Mouse (Mus musculus): ENCODE data around the gene Ano6. TPM values are rescaled to one million over a fixed set of nuclear protein-coding genes. Genes with fewer than 3 reads are reported as not detected.
A peak's percentile ranks its signal among the peaks of the same experiment; 100 is the strongest.

The Ano6 gene
- polyA plus RNA-seq, 1 experiment from 2014 or later, result 32.4 TPM

DNA sequence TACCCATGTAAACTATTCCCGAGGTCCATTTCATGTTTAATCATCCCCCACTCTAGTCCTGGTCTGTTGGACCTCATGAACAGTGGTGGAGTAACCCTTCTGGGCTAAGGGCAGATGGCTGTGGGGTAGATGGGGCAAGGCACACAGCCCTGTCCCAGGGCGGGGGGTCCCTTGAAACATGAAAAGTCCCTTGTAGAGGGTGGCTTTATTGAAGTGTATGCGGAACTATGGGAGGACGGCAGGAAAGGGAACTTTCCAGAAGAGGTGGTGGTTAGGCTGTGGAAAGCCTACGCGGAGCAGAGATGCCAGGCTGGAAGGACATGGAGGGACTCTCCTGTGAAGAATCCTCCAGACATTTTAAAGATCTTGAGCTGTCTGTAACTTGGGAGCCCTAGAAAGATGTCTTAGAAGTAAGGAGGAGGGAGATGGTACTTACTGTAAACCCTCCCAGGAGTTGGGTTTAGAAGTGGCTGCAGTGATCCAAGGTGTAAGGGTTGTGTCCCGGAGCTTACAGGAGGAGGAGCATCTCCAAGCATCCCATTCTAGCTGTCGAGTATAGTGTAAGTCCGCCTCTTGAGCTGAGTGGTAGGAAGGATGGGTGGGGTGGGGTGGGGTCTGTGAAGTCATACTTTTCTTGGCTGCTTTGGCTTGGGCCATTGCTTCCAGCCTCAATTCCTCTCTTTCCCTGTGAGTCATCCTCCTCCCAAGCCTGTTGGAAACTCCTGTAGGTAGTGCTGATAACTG lies 3.3 kb downstream of the Ano6 start:
- Histone ChIP-seq H3K9me3 (no peaks in the 10 kb centered on the region), H3K4me3 (no peak overlapping the region), H3K27ac (no peak overlapping the region), H3K27me3 (ENCODE audit: poor library complexity, severe bottlenecking) (peaks cover 11% of the 10 kb centered on the region), H3K4me1 (peaks cover 45% of the 10 kb centered on the region), H3K36me3 (replicated peaks) (peaks cover 31% of the 10 kb centered on the region)
- 92% methylated on average over 9 of the region's 9 CpGs for WGBS
- DNase-seq (ENCODE audit: extremely low spot score, low spot score), result no peak

DNA sequence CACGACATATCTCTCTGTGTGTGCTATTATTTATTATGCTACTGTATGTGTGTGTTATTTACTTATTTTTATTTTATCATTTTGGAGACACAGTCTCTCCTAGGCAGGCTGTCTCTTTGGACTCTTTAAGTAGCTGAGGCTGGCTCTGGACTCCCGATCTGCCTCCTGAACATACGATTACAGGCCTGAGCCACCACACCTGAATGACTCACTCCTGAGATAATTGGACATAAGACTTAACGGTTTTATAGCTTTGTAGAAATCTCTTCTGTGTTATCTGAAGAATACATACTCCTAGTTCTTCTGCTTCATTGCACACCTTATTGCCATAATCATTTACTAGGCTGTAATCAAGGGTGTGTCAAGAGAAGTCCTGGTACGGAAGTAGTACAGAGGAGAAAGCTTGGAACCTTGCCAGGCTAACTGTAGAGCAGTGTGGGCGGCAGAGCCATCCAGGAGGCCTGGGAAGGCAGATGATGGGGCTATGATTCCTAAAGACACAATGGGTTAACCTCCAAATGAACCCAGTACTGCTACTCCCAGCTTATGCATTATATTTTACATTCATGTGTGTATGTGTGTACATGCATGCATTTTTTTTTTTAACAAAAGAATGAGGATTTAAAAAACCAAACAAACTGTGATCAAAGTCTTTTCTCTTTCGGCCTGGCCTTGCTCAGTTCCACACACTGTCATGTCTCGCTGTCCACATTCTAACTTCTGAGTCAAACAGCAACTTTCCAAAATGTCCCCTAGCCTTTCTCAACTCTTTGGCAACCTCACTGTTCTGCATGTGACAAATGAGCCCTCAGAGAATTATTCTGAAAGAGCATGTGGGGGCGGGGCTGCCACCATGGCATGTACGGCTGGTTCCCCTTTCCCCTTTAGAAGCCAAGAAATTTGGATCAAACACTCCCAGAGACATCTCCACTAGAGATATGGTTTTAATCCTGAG lies 4.2 kb downstream of the Ano6 start:
- H3K36me3 ChIP-seq (replicated peaks), result peaks cover 40% of the 10 kb centered on the region
- peaks cover 38% of the 10 kb centered on the region for H3K4me1 ChIP-seq
- H3K27me3 ChIP-seq (ENCODE audit: poor library complexity, severe bottlenecking), result peaks cover 1% of the 10 kb centered on the region
- no peak overlapping the region for H3K4me3 ChIP-seq
- H3K27ac ChIP-seq, result no peak overlapping the region
- 92% methylated on average over 10 of the region's 10 CpGs for WGBS
- no peak for DNase-seq (ENCODE audit: extremely low spot score, low spot score)
- H3K9me3 ChIP-seq, result no peaks in the 10 kb centered on the region

DNA sequence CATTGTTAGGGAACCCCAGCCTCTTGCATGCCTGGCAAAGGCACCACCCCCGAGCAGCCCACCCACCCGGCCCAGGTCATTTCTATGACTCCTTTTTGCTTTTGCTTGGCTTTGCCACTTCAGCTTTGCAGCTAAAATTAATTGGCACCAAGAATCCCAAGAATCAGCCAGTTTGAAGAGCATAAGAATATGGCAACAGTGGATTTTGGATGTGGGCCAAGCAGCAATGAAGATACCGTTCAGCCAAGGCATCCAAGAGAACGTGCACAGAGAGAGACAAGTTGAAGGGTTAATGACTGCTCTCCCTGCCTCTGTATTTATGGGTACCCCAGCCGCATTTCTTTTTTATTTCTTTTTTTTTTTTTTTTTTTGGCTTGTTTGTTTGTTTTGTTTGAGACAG lies 5.4 kb downstream of the Ano6 start:
- peaks cover 49% of the 10 kb centered on the region for H3K36me3 ChIP-seq (replicated peaks)
- no peaks in the 10 kb centered on the region; the same call in 1 of the 2 replicates for H3K27me3 ChIP-seq (ENCODE audit: poor library complexity, severe bottlenecking)
- no peak overlapping the region for H3K27ac ChIP-seq
- peaks cover 28% of the 10 kb centered on the region for H3K4me1 ChIP-seq
- no peak for DNase-seq (ENCODE audit: extremely low spot score, low spot score)
- H3K4me3 ChIP-seq, result no peak overlapping the region
- H3K9me3 ChIP-seq, result no peaks in the 10 kb centered on the region
- WGBS, result 94% methylated on average over 5 of the region's 5 CpGs

DNA sequence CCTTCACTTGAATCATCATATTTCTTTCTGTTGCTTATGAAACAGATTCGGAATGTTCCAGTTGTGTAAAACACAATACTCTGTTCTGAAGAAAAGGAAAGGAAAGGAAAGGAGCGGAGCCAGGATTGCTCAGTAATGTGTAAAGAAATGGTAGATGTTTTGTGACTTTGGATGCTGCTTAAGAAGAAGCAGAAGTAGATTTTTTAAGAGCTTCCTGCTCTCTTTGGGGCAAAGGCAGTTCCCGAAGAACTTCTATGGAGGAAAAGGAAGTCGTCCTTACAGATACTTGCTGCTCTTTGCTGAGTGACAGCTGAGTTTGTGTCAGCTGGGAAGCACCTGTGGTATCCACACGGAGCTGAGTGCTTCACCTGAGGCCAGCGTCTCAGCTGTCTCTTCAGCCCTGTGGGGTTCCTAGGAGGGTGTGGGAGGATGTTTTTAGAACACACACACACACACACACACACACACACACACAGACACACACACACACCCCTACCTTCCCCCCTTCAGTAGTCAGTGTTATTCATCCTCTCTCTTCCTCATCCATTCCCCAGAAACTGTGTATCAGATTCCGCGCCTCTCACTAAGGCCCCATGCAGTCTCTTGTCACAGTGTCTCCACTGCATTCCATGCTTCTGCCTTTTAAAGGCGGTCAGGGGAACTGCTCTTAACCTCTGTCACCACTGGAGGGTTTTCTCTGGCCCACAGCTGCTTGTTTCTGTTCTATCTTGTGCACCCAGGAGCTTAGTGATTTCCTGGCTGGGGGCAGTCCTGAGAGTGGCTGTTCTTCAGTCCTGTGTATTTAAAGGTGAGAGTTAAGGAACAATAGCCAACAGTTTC lies 6.7 kb downstream of the Ano6 start:
- peaks cover 55% of the 10 kb centered on the region for H3K36me3 ChIP-seq (replicated peaks)
- no peak overlapping the region for H3K27ac ChIP-seq
- H3K9me3 ChIP-seq, result no peaks in the 10 kb centered on the region
- H3K27me3 ChIP-seq (ENCODE audit: poor library complexity, severe bottlenecking), result no peaks in the 10 kb centered on the region
- no peak overlapping the region for H3K4me3 ChIP-seq
- no peak for DNase-seq (ENCODE audit: extremely low spot score, low spot score)
- H3K4me1 ChIP-seq, result peaks cover 23% of the 10 kb centered on the region
- 76% methylated on average over 9 of the region's 9 CpGs for WGBS

DNA sequence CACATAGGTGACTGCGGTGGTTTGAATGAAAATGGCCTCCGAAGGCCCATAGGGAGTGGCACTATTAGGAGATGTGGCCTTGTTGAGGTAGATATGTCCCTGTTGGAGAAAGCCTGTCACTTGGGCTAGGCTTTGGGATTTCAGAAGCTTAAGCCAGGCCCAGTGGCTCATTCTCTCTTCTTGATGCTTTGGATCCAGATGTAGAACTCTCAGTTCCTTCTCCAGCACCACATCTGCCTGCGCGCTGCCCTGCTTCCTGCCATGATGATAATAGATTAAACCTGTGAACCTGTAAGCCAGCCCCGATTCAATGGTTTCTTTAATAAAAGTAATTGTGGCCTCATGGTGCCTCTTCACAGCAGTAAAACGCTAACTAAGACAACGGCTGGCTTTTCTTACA lies 7.6 kb downstream of the Ano6 start:
- WGBS, result 93% methylated on average over 7 of the region's 7 CpGs
- no peak overlapping the region for H3K27ac ChIP-seq
- peaks cover 51% of the 10 kb centered on the region for H3K36me3 ChIP-seq (replicated peaks)
- no peaks in the 10 kb centered on the region for H3K9me3 ChIP-seq
- no peaks in the 10 kb centered on the region for H3K27me3 ChIP-seq (ENCODE audit: poor library complexity, severe bottlenecking)
- peaks cover 21% of the 10 kb centered on the region for H3K4me1 ChIP-seq
- no peak overlapping the region for H3K4me3 ChIP-seq
- no peak for DNase-seq (ENCODE audit: extremely low spot score, low spot score)

DNA sequence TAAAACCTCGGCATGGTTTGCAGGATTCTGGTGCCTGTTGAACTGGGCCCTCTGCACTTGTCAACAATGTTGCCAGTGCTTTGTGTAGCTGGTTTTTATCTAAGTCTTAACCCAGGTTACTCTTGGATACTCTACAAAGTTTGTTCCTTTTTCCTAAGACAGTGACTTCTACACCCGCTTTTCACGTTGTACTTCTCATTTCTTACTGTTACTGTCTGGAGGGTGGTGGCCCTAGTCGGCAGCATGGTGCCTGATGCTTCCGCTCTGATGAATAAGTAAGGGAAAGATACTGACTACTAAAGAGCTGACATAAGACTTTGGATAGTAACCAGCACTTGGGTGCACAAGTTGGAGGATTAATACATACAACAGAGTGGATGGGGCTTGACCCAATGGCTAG lies 9.0 kb downstream of the Ano6 start:
- peaks cover 31% of the 10 kb centered on the region for H3K4me1 ChIP-seq
- no peak overlapping the region for H3K4me3 ChIP-seq
- no peaks in the 10 kb centered on the region for H3K9me3 ChIP-seq
- peaks cover 44% of the 10 kb centered on the region for H3K36me3 ChIP-seq (replicated peaks)
- no peak for DNase-seq (ENCODE audit: extremely low spot score, low spot score)
- no peaks in the 10 kb centered on the region for H3K27me3 ChIP-seq (ENCODE audit: poor library complexity, severe bottlenecking)
- WGBS, result 98% methylated on average over 5 of the region's 5 CpGs
- H3K27ac ChIP-seq, result no peak overlapping the region

DNA sequence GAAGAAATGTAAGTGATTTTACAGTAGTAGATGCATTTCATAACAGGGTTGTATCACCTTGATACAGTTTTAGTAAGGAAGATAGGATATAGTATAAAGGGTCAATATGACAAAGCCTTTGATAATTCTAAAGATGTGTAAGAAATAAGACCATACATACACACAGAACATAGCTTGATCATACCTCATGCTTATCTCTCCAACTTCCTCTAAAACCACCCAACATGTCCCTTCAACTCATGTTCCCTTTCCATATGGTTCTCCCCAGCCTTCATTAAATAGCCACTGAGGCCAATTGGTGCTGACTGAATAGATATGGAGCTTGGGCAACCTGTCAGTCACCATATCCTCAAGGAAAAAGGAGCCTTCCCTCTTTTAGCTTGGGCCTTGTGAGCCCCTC lies 9.4 kb downstream of the Ano6 start:
- H3K4me3 ChIP-seq, result no peak overlapping the region
- no peaks in the 10 kb centered on the region for H3K27me3 ChIP-seq (ENCODE audit: poor library complexity, severe bottlenecking)
- H3K9me3 ChIP-seq, result no peaks in the 10 kb centered on the region
- peaks cover 44% of the 10 kb centered on the region for H3K36me3 ChIP-seq (replicated peaks)
- no peak overlapping the region for H3K27ac ChIP-seq
- no peak for DNase-seq (ENCODE audit: extremely low spot score, low spot score)
- H3K4me1 ChIP-seq, result peaks cover 32% of the 10 kb centered on the region

DNA sequence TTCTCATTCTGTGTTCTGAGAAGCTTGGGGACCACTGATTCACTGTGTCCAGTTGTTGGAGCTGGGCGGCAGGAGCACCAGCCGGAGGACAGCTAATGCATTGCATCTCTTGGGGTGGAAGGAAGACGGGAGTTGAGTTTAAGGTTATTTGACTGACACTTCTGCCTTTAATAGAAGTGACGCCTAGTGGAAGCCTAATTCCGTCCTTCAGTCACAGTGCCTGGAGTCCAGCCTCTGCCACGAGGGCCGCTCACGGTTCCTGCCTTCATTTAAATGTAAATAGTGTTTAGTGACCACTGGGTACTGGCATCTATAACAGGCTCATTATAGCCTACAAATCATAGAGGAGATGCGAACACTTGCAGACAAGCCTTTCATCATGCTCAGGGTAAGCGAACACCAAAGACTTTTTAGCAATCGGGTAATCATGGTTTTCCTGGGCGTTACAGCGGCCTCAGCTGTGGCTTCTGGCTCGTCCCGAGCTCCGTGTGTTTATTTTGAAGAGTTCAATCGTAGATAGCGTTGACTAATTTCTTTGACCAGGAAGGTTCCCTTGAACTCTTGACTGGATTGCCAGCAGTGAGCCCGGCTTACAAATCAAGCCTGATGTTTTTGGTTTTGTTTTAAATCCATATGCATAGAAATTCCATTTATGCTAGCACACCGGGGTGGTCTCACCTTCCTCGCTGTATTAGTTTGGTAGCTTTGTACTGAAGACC lies 10.8 kb downstream of the Ano6 start:
- H3K36me3 ChIP-seq (replicated peaks), result peaks cover 40% of the 10 kb centered on the region
- 86% methylated on average over 21 of the region's 21 CpGs for WGBS
- no peak overlapping the region for H3K27ac ChIP-seq
- peaks cover 35% of the 10 kb centered on the region for H3K4me1 ChIP-seq
- no peak overlapping the region for H3K4me3 ChIP-seq
- no peaks in the 10 kb centered on the region for H3K9me3 ChIP-seq
- DNase-seq (ENCODE audit: extremely low spot score, low spot score), result no peak
- H3K27me3 ChIP-seq (ENCODE audit: poor library complexity, severe bottlenecking), result no peaks in the 10 kb centered on the region

DNA sequence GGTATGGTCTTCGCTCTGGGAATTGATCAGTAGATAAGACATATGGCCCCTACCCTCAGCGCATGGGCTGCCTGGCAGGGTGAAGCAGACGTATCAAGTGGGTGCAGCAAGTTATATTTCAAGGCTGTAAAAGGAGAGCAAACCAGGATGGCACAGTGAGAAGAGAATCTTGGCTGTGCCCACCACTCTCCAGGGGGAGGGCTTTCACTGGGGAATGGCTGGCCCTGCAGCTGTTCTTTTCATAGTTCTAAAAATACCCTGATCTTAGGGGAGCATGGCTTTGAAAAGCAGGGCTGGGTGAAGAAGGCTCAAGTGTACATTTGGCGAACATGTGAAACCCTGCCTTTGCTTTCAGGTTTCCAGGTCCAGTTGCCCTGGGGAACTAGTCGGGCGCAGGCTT lies 11.5 kb downstream of the Ano6 start:
- H3K27ac ChIP-seq, result no peak overlapping the region
- peaks cover 40% of the 10 kb centered on the region for H3K36me3 ChIP-seq (replicated peaks)
- H3K4me1 ChIP-seq, result peaks cover 35% of the 10 kb centered on the region
- no peaks in the 10 kb centered on the region for H3K27me3 ChIP-seq (ENCODE audit: poor library complexity, severe bottlenecking)
- no peaks in the 10 kb centered on the region for H3K9me3 ChIP-seq
- no peak for DNase-seq (ENCODE audit: extremely low spot score, low spot score)
- H3K4me3 ChIP-seq, result no peak overlapping the region
- WGBS, result 95% methylated on average over 6 of the region's 6 CpGs

DNA sequence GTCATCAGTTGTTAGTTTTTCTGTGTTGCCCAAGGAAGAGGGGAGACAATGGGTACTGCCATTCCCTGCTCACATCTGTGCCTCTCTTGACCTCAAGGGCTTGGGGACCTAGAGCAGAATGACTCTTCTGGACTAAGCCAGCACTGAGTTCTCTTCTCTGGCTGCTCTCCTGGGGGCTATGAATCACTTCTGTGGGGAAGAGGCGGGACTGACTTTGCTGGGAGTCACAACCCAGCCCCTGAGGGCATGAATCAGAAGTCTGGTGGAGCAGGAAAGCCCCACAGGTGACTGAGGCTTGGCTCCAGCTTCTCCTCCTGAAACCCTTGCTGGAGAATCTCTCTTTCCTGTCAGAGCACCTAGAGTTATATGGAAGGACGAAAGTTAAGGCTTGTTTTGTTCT lies 12.1 kb downstream of the Ano6 start:
- H3K4me3 ChIP-seq, result no peak overlapping the region
- no peaks in the 10 kb centered on the region for H3K27me3 ChIP-seq (ENCODE audit: poor library complexity, severe bottlenecking)
- peaks cover 33% of the 10 kb centered on the region for H3K4me1 ChIP-seq
- 79% methylated on average over 2 of the region's 2 CpGs for WGBS
- no peaks in the 10 kb centered on the region for H3K9me3 ChIP-seq
- no peak for DNase-seq (ENCODE audit: extremely low spot score, low spot score)
- peaks cover 35% of the 10 kb centered on the region for H3K36me3 ChIP-seq (replicated peaks)
- H3K27ac ChIP-seq, result no peak overlapping the region

DNA sequence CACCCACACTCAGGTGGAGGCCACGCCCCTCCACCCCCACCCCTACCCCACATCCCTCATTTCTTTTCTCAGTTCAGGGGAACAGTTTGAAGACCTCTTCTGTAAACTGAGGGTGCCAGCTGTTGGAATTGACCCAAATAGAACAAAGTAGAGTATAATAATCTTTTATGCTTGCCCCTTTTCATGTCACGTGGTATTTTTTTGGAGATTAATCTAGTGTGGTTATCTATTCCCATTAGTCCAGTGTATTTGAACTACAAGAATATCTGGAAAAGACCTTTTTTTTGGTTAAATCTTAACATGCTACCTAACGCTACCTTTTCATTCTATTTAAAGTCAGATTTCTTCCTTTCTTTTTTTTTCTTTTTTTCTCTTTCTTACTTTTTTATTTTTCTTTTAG lies 12.8 kb downstream of the Ano6 start:
- Histone ChIP-seq H3K27me3 (ENCODE audit: poor library complexity, severe bottlenecking) (no peaks in the 10 kb centered on the region), H3K27ac (no peak overlapping the region), H3K4me1 (peaks cover 34% of the 10 kb centered on the region), H3K9me3 (no peaks in the 10 kb centered on the region), H3K36me3 (replicated peaks) (peaks cover 28% of the 10 kb centered on the region), H3K4me3 (no peak overlapping the region)
- 95% methylated on average over 3 of the region's 3 CpGs for WGBS
- no peak for DNase-seq (ENCODE audit: extremely low spot score, low spot score)

DNA sequence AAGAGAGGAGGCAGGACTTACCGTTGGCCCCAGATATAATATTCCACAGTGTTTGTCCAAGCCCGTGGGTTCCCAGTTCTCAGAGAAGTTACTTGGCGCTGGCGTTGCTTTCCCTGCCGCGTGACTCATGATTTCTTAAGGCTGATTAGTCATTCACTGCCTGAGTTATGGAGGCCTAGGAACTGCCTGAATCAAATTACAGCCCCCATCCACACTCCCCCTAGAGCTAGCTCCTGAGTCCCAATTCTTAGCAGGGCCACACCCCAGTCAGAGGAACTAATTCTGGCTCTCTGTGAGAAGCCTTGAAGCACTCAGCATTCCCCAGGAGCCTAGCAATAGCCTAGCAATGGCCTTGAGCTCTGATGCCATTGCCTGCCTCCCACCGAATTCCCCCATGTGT lies 13.6 kb downstream of the Ano6 start:
- no peaks in the 10 kb centered on the region for H3K27me3 ChIP-seq (ENCODE audit: poor library complexity, severe bottlenecking)

More for the DNA sequence above, 13.6 kb downstream of the Ano6 start:
- Histone ChIP-seq H3K36me3 (replicated peaks) (peaks cover 21% of the 10 kb centered on the region), H3K4me1 (peaks cover 34% of the 10 kb centered on the region), H3K9me3 (no peaks in the 10 kb centered on the region), H3K4me3 (no peak overlapping the region), H3K27ac (0 out of 2 replicates have a peak overlapping the region, but pooled peaks have one; percentile 20)
- DNase-seq (ENCODE audit: extremely low spot score, low spot score), result no peak
- 63% methylated on average over 7 of the region's 7 CpGs for WGBS
